Mouse (Mus musculus): ENCODE results near the gene H2afy2. TPM values are rescaled to one million over a fixed set of nuclear protein-coding genes. Genes with fewer than 3 reads are reported as not detected.

H2afy2 gene
- total RNA-seq, 2 experiments from 2014 or later: 59.3 to 59.5 TPM

DNA sequence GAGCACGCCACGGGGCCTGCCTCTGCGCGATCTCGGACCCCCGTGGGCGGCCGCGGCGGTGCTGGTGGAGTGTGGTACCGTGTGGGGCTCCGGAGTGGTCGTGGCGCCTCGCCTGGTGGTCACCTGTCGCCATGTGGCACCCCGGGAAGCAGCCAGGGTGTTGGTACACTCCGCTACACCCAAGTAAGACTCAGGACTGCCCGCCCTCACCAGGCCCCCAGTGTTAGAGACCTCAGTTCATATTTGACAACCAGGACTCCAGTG lies 87.5 kb downstream of the H2afy2 start:
- intact Hi-C loops (cut with DNase I): no loop called here
- no peak for DNase-seq (ENCODE audit: extremely low spot score in 1 of 2, low spot score in 2 of 2)

GRCm38 (mm10) chr10:61695703-61696559 lies 88.0 kb downstream of the H2afy2 start:
- DNase-seq (ENCODE audit: extremely low spot score in 1 of 2, low spot score in 2 of 2): peak in 1 of 2 experiments; percentile 51
- intact Hi-C loops (cut with DNase I): no loop called here

DNA sequence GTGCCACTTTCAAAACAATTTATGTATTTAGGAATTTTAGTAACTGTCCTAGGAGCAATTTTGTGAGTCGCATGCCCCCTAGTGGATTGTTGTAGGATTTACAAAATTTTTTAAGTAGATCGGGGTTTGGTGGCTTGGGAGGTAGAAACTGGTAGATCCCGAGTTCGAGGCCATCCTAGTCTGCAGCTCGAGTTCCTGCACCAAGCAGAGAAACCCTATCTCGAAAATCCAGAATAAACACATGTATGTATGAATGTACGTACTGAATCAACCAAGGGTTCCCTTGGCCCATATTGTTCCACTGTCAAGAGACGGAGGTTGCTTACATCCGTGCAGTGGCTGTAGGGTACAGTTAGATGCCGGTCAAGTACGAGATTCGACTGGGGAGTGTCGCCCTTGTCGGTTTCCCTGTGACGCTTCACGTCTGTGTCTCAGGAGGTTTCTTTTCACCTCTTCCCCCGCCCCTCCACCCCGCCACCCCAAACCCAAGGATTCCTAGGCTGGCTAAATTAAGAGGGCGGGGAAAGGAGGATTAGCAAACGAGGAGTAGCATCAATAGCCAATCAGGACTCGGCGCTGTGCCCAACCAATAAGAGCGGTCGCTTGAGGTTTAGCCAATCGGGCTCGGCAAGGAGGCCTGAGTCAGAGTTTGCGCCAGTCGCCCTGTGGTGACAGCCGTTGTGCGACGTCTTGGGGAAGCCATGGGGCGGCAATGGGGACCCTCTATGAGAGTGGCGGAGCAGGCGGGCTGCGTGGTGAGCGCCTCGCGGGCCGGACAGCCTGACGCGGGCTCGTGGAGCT lies 88.9 kb downstream of the H2afy2 start, which contains the start of gene Tysnd1:
Tysnd1 (plus strand) TSS at position 645 of the 801 bp plus-strand sequence.
- intact Hi-C loops (cut with DNase I): no loop called here
- peak; percentile 99 for DNase-seq (ENCODE audit: extremely low spot score in 1 of 2, low spot score in 2 of 2)

DNA sequence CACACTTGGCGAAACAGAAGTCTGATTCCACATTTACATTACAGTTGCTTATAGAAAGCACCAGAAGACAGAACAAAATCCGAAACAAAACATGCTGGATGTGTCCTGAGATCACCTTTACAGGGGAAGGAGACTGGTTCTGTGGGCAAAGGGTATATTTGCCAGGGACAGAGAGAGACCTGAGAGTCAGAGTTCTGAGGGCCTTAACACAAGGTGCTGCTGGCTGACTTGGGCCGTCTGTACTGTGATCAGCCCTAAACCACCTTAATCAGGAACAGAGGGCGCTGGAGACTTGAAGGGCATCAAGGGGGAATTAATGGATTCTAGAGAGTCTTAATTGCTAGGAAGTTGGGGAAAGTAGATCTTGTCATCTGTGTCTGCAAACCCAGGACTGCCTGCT lies 90.4 kb downstream of the H2afy2 start:
- intact Hi-C loops (cut with DNase I): no loop called here
- no peak for DNase-seq (ENCODE audit: extremely low spot score in 1 of 2, low spot score in 2 of 2)

GRCm38 (mm10) chr10:61689405-61689804 lies 94.5 kb downstream of the H2afy2 start:
- DNase-seq (ENCODE audit: extremely low spot score in 1 of 2, low spot score in 2 of 2): no peak
- intact Hi-C loops (cut with DNase I): no loop called here

Small RNA genes within 50 kb of the gene (microRNA-seq; reads per million reads assigned to microRNA genes)
- gene Mir5108: not detected

Other genes with a start within 250 kb of the H2afy2 start
- gene Npffr1, start 188.7 kb downstream of the H2afy2 start, total RNA-seq (2021): 1 to 10 TPM; 1.9 to 2.0 TPM
- 100 to 1,000 TPM; 121 to 129 TPM for gene Ppa1, start 135.6 kb downstream of the H2afy2 start, total RNA-seq (2021)
- gene Sar1a, start 103.8 kb downstream of the H2afy2 start, total RNA-seq (2021): 100 to 1,000 TPM; 133 to 136 TPM
- 10 to 100 TPM; 28.5 to 36.6 TPM for gene Tysnd1, start 88.6 kb downstream of the H2afy2 start, total RNA-seq (2021)
- gene Aifm2, start 68.9 kb downstream of the H2afy2 start, total RNA-seq (2021): 1 to 10 TPM; 7.0 to 7.4 TPM
- 1 to 10 TPM; 1.8 to 2.0 TPM for gene Col13a1, start 195.0 kb upstream of the H2afy2 start, total RNA-seq (2021)

All from left cerebral cortex, postnatal 10 days (tissue).